Mouse (Mus musculus): ENCODE data around the gene Dclk1. TPM values are rescaled to one million over a fixed set of nuclear protein-coding genes. Genes with fewer than 3 reads are reported as not detected.

Dclk1 gene
- total RNA-seq, 2 experiments from 2014 or later: 871 to 963 TPM

DNA sequence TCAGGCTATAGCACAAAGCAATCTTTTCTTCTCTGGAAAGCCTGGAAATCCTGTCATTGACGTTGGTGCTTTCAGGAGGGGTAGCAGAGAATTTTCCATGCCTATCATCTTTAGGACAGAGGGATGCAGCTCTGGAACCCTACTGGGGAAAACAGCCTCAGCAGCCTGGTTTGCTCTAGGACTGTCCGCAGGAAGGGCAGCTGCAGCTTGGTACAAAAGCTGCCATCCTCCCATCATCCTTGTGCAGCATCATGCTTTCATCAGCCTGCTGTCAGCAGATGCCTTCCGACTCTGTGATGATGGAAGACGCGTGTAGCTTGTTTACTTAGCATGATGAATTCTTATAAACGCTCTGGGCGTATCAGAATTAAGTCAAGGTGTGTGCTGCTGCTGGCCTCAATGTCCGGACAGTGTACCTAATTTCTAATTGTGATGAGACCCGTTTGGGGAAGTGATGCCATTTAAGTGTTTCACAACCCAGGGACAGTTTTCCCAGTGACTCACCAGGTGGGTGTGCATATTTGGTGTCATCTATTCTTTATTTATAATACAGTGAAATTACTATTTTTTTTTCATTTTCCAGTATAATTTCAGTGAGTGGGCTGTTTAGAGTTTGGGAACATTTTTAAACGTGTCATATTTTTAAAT lies 50.7 kb downstream of the Dclk1 start:
- no peak overlapping the region for H3K4me3 ChIP-seq
- TF ChIP-seq CTCF (IDR thresholded peaks at IDR 0.05): no peak
- DNase-seq (ENCODE audit: extremely low spot score in 1 of 2, low spot score in 2 of 2): no peak
- intact Hi-C loops (cut with DNase I): loop anchor here (1.0 kb wide), 1 partner anchor 13 kb away; no protein-coding TSS in a partner anchor
- peak overlapping the region; percentile 59 for H3K27ac ChIP-seq

DNA sequence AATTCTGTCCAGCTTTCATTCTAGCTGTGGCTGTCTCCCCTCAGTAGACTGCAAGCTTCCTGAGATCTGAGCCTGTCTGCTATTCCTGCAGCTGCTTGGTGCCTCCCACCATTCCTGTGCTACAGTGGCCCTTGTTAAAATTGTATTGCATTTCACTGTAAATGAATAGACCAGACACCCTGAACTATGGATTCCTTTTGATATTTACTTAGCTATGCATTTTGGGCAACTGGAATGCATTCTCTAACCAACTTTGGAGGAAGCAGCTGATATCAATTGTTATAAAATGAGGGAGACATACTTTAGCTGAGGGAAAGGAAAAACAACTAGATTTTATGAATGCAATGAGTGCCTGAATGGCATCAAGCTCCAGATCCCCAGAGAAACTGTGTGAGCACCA lies 63.5 kb downstream of the Dclk1 start:
- intact Hi-C loops (cut with DNase I): loop anchor here (1.0 kb wide), 1 partner anchor 12 kb away; no protein-coding TSS in a partner anchor
- TF ChIP-seq CTCF (IDR thresholded peaks at IDR 0.05): no peak
- H3K27ac ChIP-seq: peak overlapping the region; percentile 32; the same call in 1 of the 2 replicates
- no peak for DNase-seq (ENCODE audit: extremely low spot score in 1 of 2, low spot score in 2 of 2)
- no peak overlapping the region for H3K4me3 ChIP-seq

DNA sequence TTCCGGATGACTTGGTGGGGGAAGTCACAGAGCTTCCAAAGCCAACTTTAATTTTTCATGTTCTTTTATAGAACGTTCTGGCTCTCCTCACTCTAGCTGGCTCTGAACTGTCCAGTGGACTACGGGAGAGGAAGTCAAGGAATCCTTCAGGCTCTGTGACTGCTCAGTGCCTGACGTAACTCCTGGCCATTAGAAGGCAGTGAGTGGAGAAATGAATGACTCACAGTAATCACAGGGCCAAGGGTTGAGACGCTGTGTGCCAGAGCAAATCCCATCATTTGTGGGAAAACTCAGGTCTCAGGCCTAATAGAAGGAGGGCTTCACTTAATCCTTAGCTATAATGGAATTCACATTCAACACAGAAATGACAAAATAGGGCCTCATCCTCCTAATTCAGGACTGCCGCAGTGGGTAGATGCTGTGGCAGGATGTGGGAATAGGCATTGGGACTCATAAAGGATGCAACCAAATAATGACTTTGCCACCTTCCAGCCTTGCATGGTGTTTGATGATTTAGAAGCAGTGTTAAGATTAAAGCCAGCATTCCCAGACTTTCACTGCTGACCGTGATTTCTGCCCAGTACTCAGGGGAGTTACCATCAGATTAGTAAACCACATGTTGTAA lies 65.5 kb downstream of the Dclk1 start:
- no peak for TF ChIP-seq CTCF (IDR thresholded peaks at IDR 0.05)
- DNase-seq (ENCODE audit: extremely low spot score in 1 of 2, low spot score in 2 of 2): no peak
- H3K27ac ChIP-seq: no peak overlapping the region
- no peak overlapping the region for H3K4me3 ChIP-seq
- intact Hi-C loops (cut with DNase I): no loop called here

DNA sequence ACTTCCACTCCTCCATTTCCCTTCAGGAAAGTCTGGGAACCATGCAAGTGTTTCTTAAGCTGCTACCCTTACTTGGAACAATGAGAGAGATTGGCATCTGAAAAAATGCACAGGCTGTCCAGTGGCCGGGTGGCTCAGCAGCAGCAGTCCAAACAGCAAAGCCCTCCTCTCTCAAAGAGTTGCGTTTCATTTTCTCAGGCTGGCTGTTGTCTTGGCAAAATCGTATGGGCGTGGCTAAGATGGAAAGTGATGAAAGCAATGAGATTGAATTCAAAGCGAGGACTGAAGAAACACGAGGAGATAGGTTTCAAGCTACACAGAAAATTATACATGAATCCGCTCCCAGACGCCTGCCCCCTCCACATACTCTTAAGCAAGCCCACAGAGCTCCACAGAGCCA lies 67.8 kb downstream of the Dclk1 start:
- Histone ChIP-seq H3K27ac (no peak overlapping the region), H3K4me3 (no peak overlapping the region)
- intact Hi-C loops (cut with DNase I): no loop called here
- TF ChIP-seq CTCF (IDR thresholded peaks at IDR 0.05): no peak
- DNase-seq (ENCODE audit: extremely low spot score in 1 of 2, low spot score in 2 of 2): no peak

DNA sequence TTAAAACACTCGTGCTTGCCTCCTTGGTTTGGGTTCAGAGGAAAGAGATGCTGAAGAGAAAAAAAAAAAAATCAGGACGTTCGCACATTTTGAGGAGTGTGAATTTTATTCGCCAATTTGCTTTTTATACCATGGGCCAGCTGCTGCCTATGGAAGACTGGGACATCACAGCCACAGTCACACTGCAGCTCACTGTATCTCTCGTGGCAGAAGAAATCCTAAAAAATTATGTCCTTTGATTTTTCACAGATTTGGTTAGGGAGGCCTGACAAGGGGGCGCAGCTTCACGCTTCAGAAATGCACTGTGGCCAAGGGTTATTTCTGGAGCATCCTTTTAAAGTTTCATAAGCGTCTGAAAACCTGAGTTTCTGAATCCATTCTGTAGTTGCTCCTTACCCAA lies 73.7 kb downstream of the Dclk1 start:
- DNase-seq (ENCODE audit: extremely low spot score in 1 of 2, low spot score in 2 of 2): peak in 1 of 2 experiments; percentile 43

DNA sequence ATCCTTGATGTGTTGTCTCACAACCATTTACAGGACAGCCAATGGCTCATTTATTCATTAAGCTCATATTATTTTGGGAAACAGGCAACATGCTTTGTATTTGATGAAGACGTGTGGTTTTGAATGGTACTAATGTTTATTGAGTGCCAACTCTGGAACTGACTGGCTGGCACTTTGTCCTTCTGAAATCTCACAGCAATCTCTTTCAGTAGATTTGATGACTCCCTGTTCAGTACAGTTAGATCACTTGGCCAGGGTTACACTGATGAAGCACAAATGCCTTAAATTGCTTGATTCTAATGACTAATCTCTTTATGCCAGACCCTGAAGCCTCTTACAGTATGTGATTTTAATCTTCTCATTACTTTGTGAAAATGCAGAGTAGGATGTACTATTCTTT lies 75.9 kb downstream of the Dclk1 start:
- intact Hi-C loops (cut with DNase I): loop anchor here (5.0 kb wide), 2 partner anchors 34 to 36 kb away; no protein-coding TSS in a partner anchor

More for the DNA sequence above, 73.7 kb downstream of the Dclk1 start:
- intact Hi-C loops (cut with DNase I): loop anchor here (2.0 to 5.0 kb wide), 3 partner anchors 34 to 69 kb away; no protein-coding TSS in a partner anchor
- no peak for TF ChIP-seq CTCF (IDR thresholded peaks at IDR 0.05)
- no peak overlapping the region for H3K4me3 ChIP-seq
- peak overlapping the region; percentile 82 for H3K27ac ChIP-seq

DNA sequence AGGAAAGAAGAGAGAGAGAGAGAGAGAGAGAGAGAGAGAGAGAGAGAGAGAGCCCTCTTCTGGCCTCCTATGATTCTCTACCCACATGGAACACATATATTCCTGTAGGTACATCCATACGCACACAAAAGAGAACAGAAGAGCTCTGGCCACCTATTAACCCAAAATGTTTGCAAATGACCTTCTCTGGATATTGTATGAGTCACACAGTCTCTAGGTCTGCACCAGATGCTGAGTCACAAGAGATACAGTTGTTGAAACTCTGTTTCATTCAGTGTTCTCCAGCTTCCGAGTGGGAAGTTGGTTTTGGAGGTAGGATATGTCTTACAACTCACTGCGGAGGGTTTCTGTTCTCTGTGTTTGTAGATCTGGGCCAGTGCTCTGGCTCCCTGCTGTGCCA lies 78.4 kb downstream of the Dclk1 start:
- TF ChIP-seq CTCF (IDR thresholded peaks at IDR 0.05): no peak
- intact Hi-C loops (cut with DNase I): no loop called here

More for the DNA sequence above, 75.9 kb downstream of the Dclk1 start:
- DNase-seq (ENCODE audit: extremely low spot score in 1 of 2, low spot score in 2 of 2): no peak
- no peak for TF ChIP-seq CTCF (IDR thresholded peaks at IDR 0.05)
- H3K27ac ChIP-seq: no peak overlapping the region
- no peak overlapping the region for H3K4me3 ChIP-seq

DNA sequence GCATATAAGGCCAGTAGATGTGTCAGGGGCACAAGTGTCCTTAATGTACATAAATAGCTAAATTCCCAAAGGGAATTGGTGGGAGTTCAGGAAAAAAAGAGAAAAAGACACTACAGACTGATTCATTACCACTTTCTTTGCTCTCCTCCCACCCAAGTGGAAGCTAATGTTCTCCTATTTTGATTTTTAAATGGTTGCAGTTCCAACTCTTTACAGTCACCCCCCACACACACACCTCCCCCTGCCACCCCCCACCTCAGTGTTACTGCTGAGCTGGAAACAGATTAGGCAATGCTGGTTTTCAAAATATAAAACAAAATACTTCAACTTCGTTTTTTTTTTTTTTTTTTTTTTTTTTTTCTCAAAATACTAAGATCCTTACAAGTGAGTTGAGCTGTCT lies 81.9 kb downstream of the Dclk1 start:
- no peak for TF ChIP-seq CTCF (IDR thresholded peaks at IDR 0.05)
- no peak for DNase-seq (ENCODE audit: extremely low spot score in 1 of 2, low spot score in 2 of 2)
- Histone ChIP-seq H3K4me3 (no peak overlapping the region), H3K27ac (no peak overlapping the region)
- intact Hi-C loops (cut with DNase I): no loop called here

More for the DNA sequence above, 78.4 kb downstream of the Dclk1 start:
- 0 out of 2 replicates have a peak overlapping the region, but pooled peaks have one; percentile 0 for H3K27ac ChIP-seq
- no peak for DNase-seq (ENCODE audit: extremely low spot score in 1 of 2, low spot score in 2 of 2)
- H3K4me3 ChIP-seq: no peak overlapping the region

DNA sequence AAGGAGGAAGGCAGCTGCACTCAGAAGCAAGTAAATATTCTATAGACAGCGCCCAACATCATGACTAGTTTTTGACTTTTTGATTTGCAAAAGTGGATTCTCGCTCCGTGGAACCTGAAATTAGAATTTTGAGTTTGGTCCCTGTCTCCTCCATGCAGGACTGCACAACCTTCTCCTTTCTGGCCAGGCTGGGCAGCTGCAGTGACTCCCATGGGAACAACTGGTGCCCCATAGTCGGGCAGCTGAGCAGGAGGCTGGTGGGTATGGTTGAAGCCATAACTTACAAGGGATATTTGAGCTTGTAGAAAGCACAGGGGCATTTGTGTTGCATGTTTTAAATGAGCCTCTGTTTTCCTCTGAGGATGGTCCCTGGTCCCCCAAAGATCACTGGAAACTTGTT lies 88.3 kb downstream of the Dclk1 start:
- intact Hi-C loops (cut with DNase I): no loop called here
- H3K27ac ChIP-seq: no peak overlapping the region
- no peak overlapping the region for H3K4me3 ChIP-seq
- TF ChIP-seq CTCF (IDR thresholded peaks at IDR 0.05): no peak
- DNase-seq (ENCODE audit: extremely low spot score in 1 of 2, low spot score in 2 of 2): no peak

DNA sequence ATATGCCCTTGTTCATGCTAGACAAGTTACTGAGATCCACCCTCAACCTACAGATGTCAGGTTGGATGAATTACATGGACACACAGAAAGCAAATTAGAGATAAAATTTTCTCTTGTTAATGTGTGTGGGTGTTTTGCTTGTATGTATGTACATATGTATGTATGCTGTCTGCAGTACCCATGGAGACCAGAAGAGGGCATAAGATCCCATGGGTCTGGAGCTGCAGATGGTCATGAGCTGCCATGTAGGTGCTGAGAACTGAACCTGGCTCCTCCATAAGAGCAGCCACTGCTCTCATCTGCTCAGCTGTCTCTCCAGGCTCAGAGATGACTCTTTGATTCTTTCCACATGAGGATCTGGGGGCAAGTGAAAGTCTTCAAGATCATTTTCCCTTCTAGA lies 89.5 kb downstream of the Dclk1 start:
- TF ChIP-seq CTCF (IDR thresholded peaks at IDR 0.05): peak; percentile 31
- intact Hi-C loops (cut with DNase I): no loop called here
- no peak overlapping the region for H3K4me3 ChIP-seq
- DNase-seq (ENCODE audit: extremely low spot score in 1 of 2, low spot score in 2 of 2): no peak
- no peak overlapping the region for H3K27ac ChIP-seq

DNA sequence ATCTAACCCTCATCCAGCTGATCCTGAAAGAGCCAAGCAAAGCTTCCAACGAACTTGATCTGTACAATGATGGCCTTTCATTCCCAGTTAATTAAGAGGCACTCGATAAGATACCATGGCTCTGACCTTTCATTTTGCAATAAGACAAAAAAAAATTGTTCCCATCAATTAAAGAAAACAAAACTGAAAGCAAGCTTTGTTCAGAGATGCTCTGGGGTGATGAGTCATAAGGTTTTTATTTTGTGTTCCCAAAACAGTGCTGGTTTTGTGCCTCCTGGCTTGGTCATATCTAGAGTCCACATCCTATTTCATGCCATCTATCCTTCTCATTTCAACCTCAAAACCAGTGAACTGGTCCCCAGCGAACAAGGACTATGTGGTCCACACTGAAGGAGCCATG lies 91.3 kb downstream of the Dclk1 start:
- Histone ChIP-seq H3K27ac (peak overlapping the region; percentile 9; the same call in 1 of the 2 replicates), H3K4me3 (no peak overlapping the region)
- intact Hi-C loops (cut with DNase I): no loop called here
- TF ChIP-seq CTCF (IDR thresholded peaks at IDR 0.05): no peak
- DNase-seq (ENCODE audit: extremely low spot score in 1 of 2, low spot score in 2 of 2): no peak

DNA sequence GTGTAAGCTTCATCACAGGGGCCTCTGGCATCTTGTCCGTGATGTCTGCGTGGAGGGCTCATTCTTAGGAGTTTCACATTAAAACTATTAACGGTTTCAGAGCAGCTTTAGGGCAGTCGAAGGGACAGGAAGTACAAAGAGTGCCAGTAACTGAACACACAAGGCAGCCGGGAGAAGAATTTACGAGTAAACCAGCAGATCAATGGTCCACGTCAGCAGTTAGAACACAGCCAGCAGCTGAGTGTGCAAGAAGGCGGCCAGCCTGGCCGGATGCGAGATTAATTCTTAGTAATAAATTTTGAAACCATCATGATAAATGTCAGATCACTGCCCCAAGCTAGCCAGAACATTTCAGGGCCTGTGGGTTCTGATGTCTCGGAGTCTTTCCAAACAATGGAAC lies 94.7 kb downstream of the Dclk1 start:
- no peak for DNase-seq (ENCODE audit: extremely low spot score in 1 of 2, low spot score in 2 of 2)
- no peak for TF ChIP-seq CTCF (IDR thresholded peaks at IDR 0.05)
- H3K4me3 ChIP-seq: no peak overlapping the region

More for the DNA sequence above, 94.7 kb downstream of the Dclk1 start:
- no peak overlapping the region for H3K27ac ChIP-seq
- intact Hi-C loops (cut with DNase I): no loop called here
